Mouse (Mus musculus) cerebellum, adult 18-20 months (tissue): ENCODE measurements around the gene Efemp2.

Experiments
- DNase-seq, 2 experiments: peaks; one replicate each; pipeline ENCODE4 v3.0.0; 2021

Gene Efemp2

GRCm38 (mm10) chr19:5473720-5474119 is at the start of gene Efemp2:
Efemp2 (plus strand) TSS chr19:5473954.
- peak; percentile 63 to 64 for DNase-seq

GRCm38 (mm10) chr19:5424092-5424781 is 49.5 kb upstream of the Efemp2 start:
- DNase-seq: peak; percentile 77 to 82

GRCm38 (mm10) chr19:5424782-5425741 is 48.7 kb upstream of the Efemp2 start, which contains the start of the genes Drap1 and AI837181:
Drap1 (minus strand) TSS chr19:5424979.
AI837181 (plus strand) TSS chr19:5425144.
- peak; percentile 95 for DNase-seq

GRCm38 (mm10) chr19:5425906-5426565 is 47.7 kb upstream of the Efemp2 start:
- peak; percentile 13 to 36 for DNase-seq

- DNase-seq: no peak
Measured at GRCm38 (mm10) chr19:5426640-5427290, 47.0 kb upstream of the Efemp2 start.

GRCm38 (mm10) chr19:5428083-5428482 is 45.7 kb upstream of the Efemp2 start:
- DNase-seq: peak; percentile 37 to 48

- DNase-seq: no peak
Measured at GRCm38 (mm10) chr19:5429219-5429618, 44.5 kb upstream of the Efemp2 start.

GRCm38 (mm10) chr19:5429806-5430205 is 43.9 kb upstream of the Efemp2 start:
- peak; percentile 70 to 76 for DNase-seq

- DNase-seq: no peak
Measured at GRCm38 (mm10) chr19:5430408-5430807, 43.3 kb upstream of the Efemp2 start.

- no peak for DNase-seq
Measured at GRCm38 (mm10) chr19:5431911-5432464, 41.8 kb upstream of the Efemp2 start.

- DNase-seq: peak; percentile 46 to 47
Measured at GRCm38 (mm10) chr19:5432992-5433852, 40.5 kb upstream of the Efemp2 start.

- DNase-seq: no peak
Measured at GRCm38 (mm10) chr19:5433951-5434350, 39.8 kb upstream of the Efemp2 start.

GRCm38 (mm10) chr19:5444371-5444908 is 29.3 kb upstream of the Efemp2 start:
- peak in 1 of 2 experiments; percentile 0 for DNase-seq

- DNase-seq: peak in 1 of 2 experiments; percentile 0
Measured at GRCm38 (mm10) chr19:5444954-5445353, 28.8 kb upstream of the Efemp2 start.

GRCm38 (mm10) chr19:5445747-5446146 is 28.0 kb upstream of the Efemp2 start:
- peak in 1 of 2 experiments; percentile 0 for DNase-seq

- peak; percentile 73 to 74 for DNase-seq
Measured at GRCm38 (mm10) chr19:5447515-5448353, 26.0 kb upstream of the Efemp2 start, which contains the start of gene Fosl1. Fosl1 (plus strand) TSS chr19:5447547.

- DNase-seq: peak in 1 of 2 experiments; percentile 10
Measured at GRCm38 (mm10) chr19:5448354-5449150, 25.2 kb upstream of the Efemp2 start.

- DNase-seq: no peak
Measured at GRCm38 (mm10) chr19:5449673-5450072, 24.1 kb upstream of the Efemp2 start.

GRCm38 (mm10) chr19:5451766-5452165 is 22.0 kb upstream of the Efemp2 start:
- DNase-seq: no peak
